Mouse (Mus musculus) neural tube, embryonic 14.5 days (tissue): Measurements from ENCODE around the gene Gm20388. TPM values are rescaled to one million over a fixed set of nuclear protein-coding genes. Genes with fewer than 3 reads are reported as not detected.

Experiments
- ATAC-seq: fragments of 200-750 bp; cut with Nextera tagmentation; 2 replicates; pipeline ENCODE4 v1.8.0; 2017; ENCODE audit warnings: low read depth, mild to moderate bottlenecking, moderate TSS enrichment, moderate library complexity
- H3K27ac ChIP-seq: fragments of 300-500 bp; sonication (generic); 2 replicates; pipeline ENCODE4 v1.5.1; 2014; ENCODE audit warnings: low read depth, mild to moderate bottlenecking, control low read depth, low read length, moderate library complexity, mixed read lengths
- H3K27me3 ChIP-seq: fragments of 300-500 bp; sonication (generic); 2 replicates; pipeline ENCODE4 v1.6.1; 2014; ENCODE audit warnings: low read length; ENCODE audit not compliant: control insufficient read depth, insufficient read depth
- H3K36me3 ChIP-seq: fragments of 300-500 bp; sonication (generic); 2 replicates; pipeline ENCODE4 v1.6.1; 2014; ENCODE audit warnings: low read length, mixed read lengths; ENCODE audit not compliant: control insufficient read depth, insufficient read depth
- H3K4me1 ChIP-seq: fragments of 300-500 bp; sonication (generic); 2 replicates; pipeline ENCODE4 v1.6.1; 2014; ENCODE audit warnings: low read length; ENCODE audit not compliant: control insufficient read depth, insufficient read depth
- H3K4me2 ChIP-seq: fragments of 300-500 bp; sonication (generic); 2 replicates; pipeline ENCODE4 v1.6.1; 2014; ENCODE audit warnings: mild to moderate bottlenecking, low read depth, low read length, control low read depth
- H3K4me3 ChIP-seq: fragments of 300-500 bp; sonication (generic); 2 replicates; pipeline ENCODE4 v1.5.1; 2014; ENCODE audit warnings: low read depth, low read length, control low read depth, mixed read lengths
- H3K9ac ChIP-seq: fragments of 300-500 bp; sonication (generic); replicated peaks from 2 replicates; pipeline ENCODE4 v1.6.1; 2014; ENCODE audit warnings: low read depth, mild to moderate bottlenecking, control low read depth, low read length, mixed read lengths
- H3K9me3 ChIP-seq: fragments of 300-500 bp; sonication (generic); 2 replicates; pipeline ENCODE4 v1.6.1; 2016; ENCODE audit warnings: low read length; ENCODE audit not compliant: control insufficient read depth
- WGBS: fragments of 180-500 bp; shearing (Covaris S2); extraction: QIAGEN DNeasy Blood & Tissue Kit; methylation state at CpG from one replicate; pipeline ENCODE4 v1.1.7; 2014; 5-methylcytosine and 5-hydroxymethylcytosine counted together
- polyA plus RNA-seq: library from polyadenylated mRNA; unstranded; fragments of >200 nt; fragmentation: Nextera tagmentation; extraction: Ambion mirVana; gene quantifications from 2 replicates; pipeline ENCODE4 v1.2.1, GENCODE M21; 2014

Gene Gm20388
- polyA plus RNA-seq, 1 experiment from 2014 or later = 10.3 TPM

DNA sequence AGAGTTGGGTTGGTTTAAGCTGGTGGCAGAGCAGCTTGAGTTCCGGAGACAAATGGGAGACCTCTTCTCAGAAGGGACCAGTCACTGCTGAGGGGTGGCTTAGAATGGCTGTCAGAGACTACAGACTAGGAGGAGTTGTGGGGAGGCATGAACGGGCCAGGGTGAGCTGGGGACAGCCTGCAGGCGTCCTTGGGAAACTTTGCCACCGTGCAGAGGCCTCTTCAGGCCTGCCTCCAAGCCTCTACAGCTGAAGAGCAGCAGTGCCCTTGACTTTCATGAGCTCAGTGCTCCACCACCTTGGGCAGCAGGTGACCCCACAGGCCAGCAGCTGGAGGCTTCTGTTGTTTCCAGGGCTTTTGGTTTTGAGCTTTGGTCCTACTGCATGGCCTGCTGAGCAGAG is 2088.0 kb downstream of the Gm20388 start:
- H3K36me3 ChIP-seq = peaks cover 36% of the 10 kb centered on the region
- 0 out of 2 replicates have a peak, but pooled peaks cover 2% of the 10 kb centered on the region for H3K4me1 ChIP-seq
- WGBS = 95% methylated on average over 4 of the region's 4 CpGs
- no peak overlapping the region for H3K9ac ChIP-seq
- no peak overlapping the region for H3K4me2 ChIP-seq
- no peak overlapping the region for H3K4me3 ChIP-seq
- no peak overlapping the region for H3K27ac ChIP-seq
- no peaks in the 10 kb centered on the region for H3K9me3 ChIP-seq
- no peaks in the 10 kb centered on the region for H3K27me3 ChIP-seq
- ATAC-seq = no peak

DNA sequence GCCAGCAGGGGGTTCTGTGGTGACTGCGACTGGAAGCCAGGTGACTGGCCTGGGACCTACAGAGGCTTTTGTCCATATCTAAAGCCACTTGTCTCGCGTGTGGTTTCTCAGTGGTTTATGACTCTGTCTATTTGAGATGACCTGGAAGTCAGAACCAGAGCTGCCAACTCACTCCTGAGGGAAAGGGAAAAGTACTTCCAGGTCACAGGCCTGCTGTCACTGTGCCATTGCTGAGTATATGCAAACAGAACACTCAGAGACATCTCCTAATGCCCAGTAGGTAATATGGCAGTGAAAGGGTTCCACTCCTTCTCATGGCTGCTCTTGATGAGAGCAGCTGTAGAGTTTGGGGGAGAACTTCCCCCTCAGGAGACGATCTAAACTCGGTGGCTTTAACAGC is 2088.6 kb downstream of the Gm20388 start:
- no peak overlapping the region for H3K4me2 ChIP-seq
- WGBS = 89% methylated on average over 5 of the region's 5 CpGs
- ATAC-seq = no peak
- no peak overlapping the region for H3K9ac ChIP-seq
- 0 out of 2 replicates have a peak, but pooled peaks cover 2% of the 10 kb centered on the region for H3K4me1 ChIP-seq
- peaks cover 35% of the 10 kb centered on the region for H3K36me3 ChIP-seq
- no peak overlapping the region for H3K4me3 ChIP-seq
- no peaks in the 10 kb centered on the region for H3K27me3 ChIP-seq
- no peak overlapping the region for H3K27ac ChIP-seq
- no peaks in the 10 kb centered on the region for H3K9me3 ChIP-seq

DNA sequence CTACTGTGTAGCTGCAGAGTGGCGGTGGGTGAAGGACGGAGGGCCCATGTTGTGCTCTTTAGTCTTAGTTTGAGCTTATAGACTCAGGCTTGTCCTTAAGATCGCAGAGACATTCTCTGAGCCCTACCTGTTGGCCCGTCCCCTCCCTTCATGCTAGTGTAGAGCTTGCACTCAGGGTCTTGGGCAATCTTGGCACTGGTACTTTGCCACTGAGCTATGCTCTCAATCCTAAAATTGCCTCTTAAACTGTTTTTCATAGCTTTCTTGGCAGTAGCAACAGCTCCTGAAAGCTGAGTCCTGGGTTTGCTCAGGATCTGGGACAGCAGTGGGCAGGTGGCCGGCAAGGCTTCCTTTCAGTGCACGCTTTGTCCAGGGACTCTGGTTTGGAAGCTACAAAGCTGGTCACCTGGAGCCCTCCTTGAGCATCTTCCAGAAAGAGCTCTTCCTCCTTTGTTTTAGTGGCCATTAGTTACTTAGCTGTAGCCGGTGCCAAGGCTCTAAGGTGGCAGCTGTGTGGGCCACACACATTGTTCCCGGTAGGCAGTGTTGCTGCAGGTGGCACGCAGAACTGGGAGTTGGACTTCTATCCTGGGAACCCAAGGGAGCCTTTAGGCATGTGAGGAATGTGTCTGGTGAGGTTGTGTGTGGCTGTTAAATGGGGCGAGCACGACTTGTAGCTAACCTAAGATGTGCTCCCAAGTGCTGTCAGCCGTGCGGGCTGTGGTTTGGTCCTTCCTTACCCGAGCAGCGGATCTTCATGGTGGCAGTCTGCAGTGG is 2090.9 kb downstream of the Gm20388 start:
- peaks cover 40% of the 10 kb centered on the region for H3K36me3 ChIP-seq

DNA sequence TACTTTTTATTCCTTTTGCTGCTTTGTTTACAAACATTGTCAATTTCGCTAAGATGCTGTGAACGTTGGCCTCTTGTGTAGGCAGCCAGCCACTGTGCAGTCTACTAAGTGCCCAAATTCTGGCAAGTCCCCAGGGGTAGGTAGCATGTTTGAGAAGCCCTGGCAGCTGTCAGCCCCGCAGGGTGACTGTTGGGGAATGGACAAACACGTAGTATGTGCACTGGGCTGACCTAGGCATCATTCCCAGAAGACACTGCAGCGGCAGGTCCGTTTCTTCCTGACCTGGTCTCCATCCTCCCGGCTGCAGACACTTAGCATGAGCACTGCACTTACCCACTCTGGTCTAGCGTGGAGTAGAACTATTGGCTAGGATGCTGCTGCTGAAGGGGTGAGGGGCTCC is 2093.0 kb downstream of the Gm20388 start:
- H3K36me3 ChIP-seq = peaks cover 30% of the 10 kb centered on the region
- no peaks in the 10 kb centered on the region for H3K27me3 ChIP-seq
- H3K9me3 ChIP-seq = no peaks in the 10 kb centered on the region
- no peak overlapping the region for H3K9ac ChIP-seq
- ATAC-seq = no peak
- H3K27ac ChIP-seq = no peak overlapping the region
- no peaks in the 10 kb centered on the region for H3K4me1 ChIP-seq
- H3K4me3 ChIP-seq = no peak overlapping the region
- H3K4me2 ChIP-seq = no peak overlapping the region
- 81% methylated on average over 8 of the region's 8 CpGs for WGBS

More for the DNA sequence above, 2090.9 kb downstream of the Gm20388 start:
- no peaks in the 10 kb centered on the region for H3K9me3 ChIP-seq
- ATAC-seq = no peak
- H3K4me3 ChIP-seq = no peak overlapping the region
- 86% methylated on average over 15 of the region's 15 CpGs for WGBS
- H3K4me2 ChIP-seq = no peak overlapping the region
- H3K9ac ChIP-seq = no peak overlapping the region
- no peaks in the 10 kb centered on the region for H3K4me1 ChIP-seq
- no peaks in the 10 kb centered on the region for H3K27me3 ChIP-seq
- no peak overlapping the region for H3K27ac ChIP-seq

DNA sequence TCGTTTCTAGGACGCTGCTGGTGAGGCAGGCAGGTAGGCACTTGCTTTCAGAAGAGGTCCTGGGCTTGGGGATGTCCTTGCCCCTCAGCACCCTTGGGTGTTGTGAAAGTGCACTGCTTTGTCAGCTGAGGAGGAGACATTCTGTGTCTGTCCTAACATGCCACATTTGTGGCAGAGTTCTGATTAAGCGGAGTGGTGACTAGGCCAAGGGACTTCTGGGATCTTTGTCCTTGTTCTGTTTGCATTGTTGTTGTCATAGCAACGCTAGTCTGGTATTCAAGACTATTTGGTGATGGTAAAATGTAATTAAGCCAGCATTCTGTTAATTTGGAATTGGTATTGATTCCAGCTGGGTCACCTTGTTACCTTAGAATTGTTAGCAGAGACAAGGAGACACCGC is 2093.5 kb downstream of the Gm20388 start:
- Histone ChIP-seq H3K36me3 (peaks cover 26% of the 10 kb centered on the region), H3K9ac (no peak overlapping the region), H3K27me3 (no peaks in the 10 kb centered on the region), H3K4me3 (no peak overlapping the region), H3K27ac (no peak overlapping the region), H3K9me3 (no peaks in the 10 kb centered on the region), H3K4me2 (no peak overlapping the region), H3K4me1 (no peaks in the 10 kb centered on the region)
- no peak for ATAC-seq
- 75% methylated on average over 5 of the region's 5 CpGs for WGBS

DNA sequence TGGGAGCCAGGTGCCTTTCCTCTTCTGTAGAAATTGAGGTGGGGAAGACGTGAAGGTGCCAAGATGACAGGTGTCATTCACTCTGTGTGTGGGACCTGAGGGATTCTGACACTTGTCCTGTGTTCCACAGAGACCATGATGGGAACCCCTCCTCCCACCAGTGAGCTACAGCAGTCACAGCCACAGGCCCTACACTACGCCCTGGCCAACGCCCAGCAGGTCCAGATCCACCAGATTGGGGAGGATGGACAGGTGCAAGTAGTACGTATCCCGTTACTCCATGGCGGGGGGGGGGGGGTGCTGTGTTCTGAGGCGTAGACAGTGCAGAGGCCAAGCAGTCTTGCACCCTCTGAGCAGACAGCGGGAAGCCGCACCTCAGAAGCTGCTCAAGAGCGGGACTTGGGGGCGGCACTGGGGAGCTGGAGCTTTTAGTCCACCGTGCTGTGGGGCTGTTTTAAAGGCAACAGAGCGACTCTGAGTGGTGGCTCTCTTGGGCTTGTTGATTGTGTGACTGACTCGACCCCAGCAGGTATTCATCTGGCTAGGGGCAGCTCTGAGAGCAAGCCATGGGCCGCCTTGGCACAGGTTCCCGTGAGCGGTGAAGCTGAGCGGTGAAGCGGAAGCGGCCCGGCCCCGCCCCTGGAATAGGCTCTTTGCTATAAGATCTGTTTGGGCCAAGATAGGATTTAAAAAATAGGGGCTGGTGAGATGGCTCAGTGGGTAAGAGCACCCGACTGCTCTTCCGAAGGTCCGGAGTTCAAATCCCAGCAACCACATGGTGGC is 2095.0 kb downstream of the Gm20388 start:
- Histone ChIP-seq H3K4me1 (no peaks in the 10 kb centered on the region), H3K27ac (no peak overlapping the region), H3K36me3 (peaks cover 23% of the 10 kb centered on the region), H3K4me2 (no peak overlapping the region), H3K4me3 (no peak overlapping the region), H3K9me3 (no peaks in the 10 kb centered on the region), H3K9ac (no peak overlapping the region), H3K27me3 (no peaks in the 10 kb centered on the region)
- ATAC-seq = no peak
- 85% methylated on average over 25 of the region's 25 CpGs for WGBS

DNA sequence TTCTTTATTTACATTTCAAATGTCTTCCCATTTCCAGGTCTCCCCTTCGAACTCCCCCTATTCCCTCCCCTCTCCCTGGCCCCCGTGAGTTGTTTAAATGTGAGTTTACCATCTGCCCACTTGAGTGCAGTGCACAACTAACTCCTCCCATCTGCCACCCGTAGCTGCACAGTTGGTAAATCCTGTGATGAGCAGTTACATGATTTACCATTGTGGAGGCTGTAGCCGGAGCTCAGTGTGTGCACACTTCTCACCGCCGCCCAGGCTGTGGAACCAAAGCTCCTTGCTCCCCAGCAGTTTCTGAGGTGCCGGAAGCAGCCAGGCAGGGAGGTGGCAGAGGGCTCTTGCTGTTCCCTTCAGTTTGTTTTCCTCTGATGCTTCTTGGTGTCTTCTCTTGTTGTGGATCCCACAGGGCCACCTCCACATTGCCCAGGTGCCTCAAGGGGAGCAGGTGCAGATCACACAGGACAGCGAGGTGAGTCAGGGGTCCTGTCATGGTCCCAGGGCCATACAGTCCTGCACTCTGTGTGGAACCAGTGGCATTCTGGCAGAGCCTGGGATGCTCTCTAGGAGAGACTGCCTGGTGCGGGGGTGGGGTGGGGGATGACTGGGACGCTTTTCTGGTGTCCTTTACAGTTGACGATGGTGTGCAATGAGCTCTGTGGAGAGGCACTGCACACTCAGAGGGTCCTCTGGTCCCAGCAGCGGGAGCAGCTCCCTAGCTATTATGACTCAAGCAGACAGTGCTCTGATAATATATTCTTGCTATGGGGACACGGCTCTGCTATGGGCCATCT is 2096.2 kb downstream of the Gm20388 start:
- Histone ChIP-seq H3K9me3 (no peaks in the 10 kb centered on the region), H3K27me3 (no peaks in the 10 kb centered on the region), H3K36me3 (peaks cover 17% of the 10 kb centered on the region), H3K27ac (peak overlapping the region; percentile 7; the same call in 1 of the 2 replicates), H3K4me2 (no peak overlapping the region), H3K4me1 (no peaks in the 10 kb centered on the region), H3K9ac (no peak overlapping the region), H3K4me3 (no peak overlapping the region)
- ATAC-seq = no peak
- 72% methylated on average over 13 of the region's 13 CpGs for WGBS

DNA sequence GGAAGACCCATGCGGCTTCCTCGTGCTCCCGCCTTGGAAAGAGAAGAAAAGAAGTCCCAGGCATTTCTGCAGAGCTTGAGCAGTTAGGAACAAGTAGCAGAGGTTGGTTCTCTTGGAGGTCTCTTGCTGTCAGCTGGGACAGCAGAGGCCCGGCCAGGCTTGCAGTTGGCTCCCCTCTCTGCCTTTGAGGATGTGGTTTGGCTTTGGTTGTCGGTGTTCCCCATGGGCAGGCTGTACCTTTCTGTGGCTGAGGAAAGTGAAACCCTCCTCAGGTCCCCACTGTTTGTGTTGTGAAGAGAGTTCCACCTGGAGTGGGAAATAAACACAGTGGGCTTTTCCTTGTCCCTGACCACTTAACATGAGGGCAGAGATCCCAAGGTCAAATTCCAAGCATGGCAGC is 2097.8 kb downstream of the Gm20388 start:
- Histone ChIP-seq H3K27ac (no peak overlapping the region), H3K9ac (no peak overlapping the region), H3K36me3 (peaks cover 15% of the 10 kb centered on the region), H3K9me3 (no peaks in the 10 kb centered on the region), H3K4me3 (no peak overlapping the region), H3K27me3 (no peaks in the 10 kb centered on the region), H3K4me1 (no peaks in the 10 kb centered on the region), H3K4me2 (no peak overlapping the region)
- 100% methylated on average over 5 of the region's 5 CpGs for WGBS
- ATAC-seq = no peak
